Comparison of ENCODE assay signal across 8 mouse cellular contexts in genomic region chr11:120304886-120305534, GRCm38 (mm10). TPM values are rescaled to one million over a fixed set of nuclear protein-coding genes. Genes with fewer than 3 reads are reported as not detected.
DNase-seq lines count a peak whose midpoint lies in the region; ATAC-seq and TF ChIP-seq lines count a peak whose summit lies in the region.

No protein-coding gene starts in this region.

- peak overlapping the region; percentile 75 for H3K4me3 ChIP-seq in ES-Bruce4 (ENCODE audit: low read depth, low read length)
- peak overlapping the region; percentile 40 for H3K4me3 ChIP-seq in forebrain, embryonic 11.5 days (ENCODE audit: low read depth, low read length)
- peak overlapping the region; percentile 52 for H3K4me3 ChIP-seq in heart, embryonic 16.5 days (ENCODE audit: low read length)
- peak overlapping the region; percentile 66 for H3K4me3 ChIP-seq in liver, embryonic 16.5 days (ENCODE audit: low read depth, low read length)
- H3K4me3 ChIP-seq in neural tube, embryonic 12.5 days: peak overlapping the region; percentile 39
- peak overlapping the region; percentile 51 for H3K4me3 ChIP-seq in stomach, postnatal 0 days (ENCODE audit: low read depth, low read length)

- WGBS in forebrain, embryonic 11.5 days: 2% methylated on average over 53 of the region's 53 CpGs
- WGBS in heart, embryonic 16.5 days: under 1% methylated on average over 53 of the region's 53 CpGs
- WGBS in liver, embryonic 16.5 days (ENCODE audit: insufficient replicate concordance): under 1% methylated on average over 53 of the region's 53 CpGs
- under 1% methylated on average over 53 of the region's 53 CpGs for WGBS in neural tube, embryonic 12.5 days
- under 1% methylated on average over 44 of the region's 53 CpGs for WGBS in stomach, postnatal 0 days

- H3K9me3 ChIP-seq in ES-Bruce4 (replicated peaks; ENCODE audit: control insufficient read depth, insufficient read depth, low read length, poor library complexity, severe bottlenecking): no peaks in the 10 kb centered on the region
- no peaks in the 10 kb centered on the region for H3K9me3 ChIP-seq in forebrain, embryonic 11.5 days (ENCODE audit: control insufficient read depth, low read length)
- 0 out of 2 replicates have a peak, but pooled peaks cover 2% of the 10 kb centered on the region for H3K9me3 ChIP-seq in heart, embryonic 16.5 days (replicated peaks; ENCODE audit: control insufficient read depth, low read length)
- H3K9me3 ChIP-seq in liver, embryonic 16.5 days (replicated peaks; ENCODE audit: control insufficient read depth, low read length): no peaks in the 10 kb centered on the region
- H3K9me3 ChIP-seq in neural tube, embryonic 12.5 days: no peaks in the 10 kb centered on the region
- H3K9me3 ChIP-seq in stomach, postnatal 0 days (ENCODE audit: control insufficient read depth, low read length): no peaks in the 10 kb centered on the region

- TF ChIP-seq POLR2A in ES-Bruce4 (IDR thresholded peaks at IDR 0.05; ENCODE audit: insufficient read depth, low read length): no peak

- peak overlapping the region; percentile 87 for H3K9ac ChIP-seq in ES-Bruce4 (ENCODE audit: low read depth, poor library complexity, severe bottlenecking)
- H3K9ac ChIP-seq in forebrain, embryonic 11.5 days (ENCODE audit: low read length): peak overlapping the region; percentile 72
- H3K9ac ChIP-seq in heart, embryonic 16.5 days (ENCODE audit: low read length): peak overlapping the region; percentile 77
- H3K9ac ChIP-seq in liver, embryonic 16.5 days (ENCODE audit: low read depth, low read length): peak overlapping the region; percentile 77
- H3K9ac ChIP-seq in neural tube, embryonic 12.5 days: peak overlapping the region; percentile 62
- peak overlapping the region; percentile 52 for H3K9ac ChIP-seq in stomach, postnatal 0 days (ENCODE audit: low read length)

- no peak overlapping the region for H3K27ac ChIP-seq in ES-Bruce4 (ENCODE audit: insufficient read depth, low read length)
- peak overlapping the region; percentile 81 for H3K27ac ChIP-seq in forebrain, embryonic 11.5 days (ENCODE audit: low read depth, low read length)
- peak overlapping the region; percentile 85 for H3K27ac ChIP-seq in heart, embryonic 16.5 days (ENCODE audit: low read length)
- peak overlapping the region; percentile 85 for H3K27ac ChIP-seq in liver, embryonic 16.5 days (ENCODE audit: low read length)
- peak overlapping the region; percentile 69 for H3K27ac ChIP-seq in neural tube, embryonic 12.5 days
- H3K27ac ChIP-seq in stomach, postnatal 0 days (replicated peaks): peak overlapping the region; percentile 63; the same call in 1 of the 2 replicates

- H3K4me2 ChIP-seq in forebrain, embryonic 11.5 days (ENCODE audit: low read depth, low read length, severe bottlenecking): peak overlapping the region; percentile 66
- H3K4me2 ChIP-seq in heart, embryonic 16.5 days (ENCODE audit: low read depth, low read length): peak overlapping the region; percentile 78
- H3K4me2 ChIP-seq in liver, embryonic 16.5 days (ENCODE audit: low read depth, low read length): peak overlapping the region; percentile 85
- H3K4me2 ChIP-seq in neural tube, embryonic 12.5 days (replicated peaks): peak overlapping the region; percentile 68
- peak overlapping the region; percentile 84 for H3K4me2 ChIP-seq in stomach, postnatal 0 days (replicated peaks; ENCODE audit: low read depth)

- peaks cover 3% of the 10 kb centered on the region for H3K4me1 ChIP-seq in ES-Bruce4 (ENCODE audit: control insufficient read depth, insufficient read depth, low read length)
- H3K4me1 ChIP-seq in forebrain, embryonic 11.5 days (replicated peaks; ENCODE audit: control insufficient read depth, insufficient read depth, low read length): peaks cover 27% of the 10 kb centered on the region
- H3K4me1 ChIP-seq in heart, embryonic 16.5 days (ENCODE audit: control insufficient read depth, insufficient read depth, low read length): peaks cover 31% of the 10 kb centered on the region
- H3K4me1 ChIP-seq in liver, embryonic 16.5 days (ENCODE audit: control insufficient read depth, low read depth, low read length): peaks cover 64% of the 10 kb centered on the region
- H3K4me1 ChIP-seq in neural tube, embryonic 12.5 days: peaks cover 40% of the 10 kb centered on the region
- H3K4me1 ChIP-seq in stomach, postnatal 0 days (replicated peaks; ENCODE audit: control insufficient read depth, insufficient read depth): peaks cover 7% of the 10 kb centered on the region

- DNase-seq in c-Kit-positive CD71-positive TER-119-negative erythroid progenitor cells, embryonic 14.5 days (ENCODE audit: low read depth): peak; percentile 97
- DNase-seq in forebrain, embryonic 11.5 days (ENCODE audit: low spot score): peak; percentile 100
- DNase-seq in kidney, postnatal 25 days: peak; percentile 93 to 98
- peak; percentile 97 for DNase-seq in stomach, postnatal 0 days (ENCODE audit: low spot score)

- no peaks in the 10 kb centered on the region for H3K36me3 ChIP-seq in ES-Bruce4 (ENCODE audit: control insufficient read depth, insufficient read depth, low read length, poor library complexity, severe bottlenecking)
- H3K36me3 ChIP-seq in forebrain, embryonic 11.5 days (ENCODE audit: control insufficient read depth, insufficient read depth, low read length): no peaks in the 10 kb centered on the region
- no peaks in the 10 kb centered on the region for H3K36me3 ChIP-seq in heart, embryonic 16.5 days (ENCODE audit: control insufficient read depth, insufficient read depth)
- H3K36me3 ChIP-seq in liver, embryonic 16.5 days (ENCODE audit: control insufficient read depth, insufficient read depth): no peaks in the 10 kb centered on the region
- no peaks in the 10 kb centered on the region for H3K36me3 ChIP-seq in neural tube, embryonic 12.5 days
- H3K36me3 ChIP-seq in stomach, postnatal 0 days (ENCODE audit: control insufficient read depth, insufficient read depth, low read length): no peaks in the 10 kb centered on the region

- peak; percentile 48 for TF ChIP-seq CTCF in ES-Bruce4 (IDR thresholded peaks at IDR 0.05; ENCODE audit: low read depth, low read length)
- TF ChIP-seq CTCF in stomach, postnatal 0 days (IDR thresholded peaks at IDR 0.05; ENCODE audit: low read depth): peak; percentile 66

- 0 out of 2 replicates have a peak, but pooled peaks have one; percentile 28 for TF ChIP-seq EP300 in ES-Bruce4 (IDR thresholded peaks at IDR 0.05; ENCODE audit: insufficient read depth, low read depth, low read length)
- TF ChIP-seq EP300 in stomach, postnatal 0 days (optimal IDR thresholded peaks at IDR 0.05): no peak

- ATAC-seq in forebrain, embryonic 11.5 days (replicated peaks; ENCODE audit: low FRiP score): peak; percentile 95
- peak; percentile 96 for ATAC-seq in heart, embryonic 16.5 days (replicated peaks; ENCODE audit: extremely low read depth, insufficient read depth, low FRiP score)
- ATAC-seq in liver, embryonic 16.5 days (ENCODE audit: low read depth): peak; percentile 87
- peak; percentile 92 for ATAC-seq in neural tube, embryonic 12.5 days (ENCODE audit: low FRiP score, low read depth)
- ATAC-seq in stomach, postnatal 0 days (ENCODE audit: low FRiP score, low TSS enrichment): peak; percentile 92

- H3K27me3 ChIP-seq in ES-Bruce4 (ENCODE audit: control insufficient read depth, insufficient read depth, low read length, poor library complexity, severe bottlenecking): no peaks in the 10 kb centered on the region
- H3K27me3 ChIP-seq in forebrain, embryonic 11.5 days (ENCODE audit: control insufficient read depth, insufficient read depth, low read length): peaks cover 7% of the 10 kb centered on the region
- no peaks in the 10 kb centered on the region for H3K27me3 ChIP-seq in heart, embryonic 16.5 days (ENCODE audit: control insufficient read depth, insufficient read depth, low read length)
- H3K27me3 ChIP-seq in liver, embryonic 16.5 days (ENCODE audit: control insufficient read depth, insufficient read depth, low read depth, low read length): peaks cover 8% of the 10 kb centered on the region
- peaks cover 17% of the 10 kb centered on the region for H3K27me3 ChIP-seq in neural tube, embryonic 12.5 days (replicated peaks)
- H3K27me3 ChIP-seq in stomach, postnatal 0 days (ENCODE audit: control insufficient read depth, insufficient read depth, low read length): no peaks in the 10 kb centered on the region

RNA-seq across cellular contexts. Expression of gene Actg1, which starts 43.3 kb away (rescaled TPM):
- polyA plus RNA-seq in ES-Bruce4 (2011; ENCODE audit: insufficient read depth, insufficient read length, low read depth, missing spikeins): 2,484 and 2,505 TPM in 2 replicates
- 2,808 and 3,088 TPM in 2 replicates for polyA plus RNA-seq in forebrain, embryonic 11.5 days (2014; fragmentation: Nextera tagmentation; extraction: Ambion mirVana)
- 1,134 and 1,179 TPM in 2 replicates for polyA plus RNA-seq in heart, embryonic 16.5 days (2015; fragmentation: Nextera tagmentation; extraction: Ambion mirVana)
- polyA plus RNA-seq in liver, embryonic 16.5 days (2015; fragmentation: Nextera tagmentation; extraction: Ambion mirVana): 531 and 545 TPM in 2 replicates
- 3,655 and 3,681 TPM in 2 replicates for polyA plus RNA-seq in neural tube, embryonic 12.5 days (2016; fragmentation: Nextera tagmentation; extraction: Ambion mirVana)
- polyA plus RNA-seq in stomach, postnatal 0 days (2015; fragmentation: Nextera tagmentation; extraction: Ambion mirVana): 2,268 and 2,377 TPM in 2 replicates

RNA-seq across cellular contexts. Expression of gene Fscn2, which starts 56.3 kb away (rescaled TPM):
- polyA plus RNA-seq in ES-Bruce4 (2011; ENCODE audit: insufficient read depth, insufficient read length, low read depth, missing spikeins): not detected in 2 replicates
- 1.0 TPM in 1 of 2 replicates, not detected in the other for polyA plus RNA-seq in forebrain, embryonic 11.5 days (2014; fragmentation: Nextera tagmentation; extraction: Ambion mirVana)
- 0.71 and 0.91 TPM in 2 replicates for polyA plus RNA-seq in heart, embryonic 16.5 days (2015; fragmentation: Nextera tagmentation; extraction: Ambion mirVana)
- not detected in 2 replicates for polyA plus RNA-seq in liver, embryonic 16.5 days (2015; fragmentation: Nextera tagmentation; extraction: Ambion mirVana)
- 1.1 and 1.6 TPM in 2 replicates for polyA plus RNA-seq in neural tube, embryonic 12.5 days (2016; fragmentation: Nextera tagmentation; extraction: Ambion mirVana)
- 0.41 and 0.47 TPM in 2 replicates for polyA plus RNA-seq in stomach, postnatal 0 days (2015; fragmentation: Nextera tagmentation; extraction: Ambion mirVana)
